Mouse (Mus musculus) stomach, embryonic 14.5 days (tissue): ENCODE measurements around the gene Olfr548-ps1. TPM values are rescaled to one million over a fixed set of nuclear protein-coding genes. Genes with fewer than 3 reads are reported as not detected.
"Not testable (repeated sequence)": the region's sequence is repeated elsewhere in the genome, so short reads cannot be mapped to it uniquely, and the experiment has no call there.

ENCODE experiments used
- ATAC-seq: fragments of 200-750 bp; cut with Nextera tagmentation; 2 replicates; pipeline ENCODE4 v1.8.0; 2017; ENCODE audit warnings: low read depth, moderate TSS enrichment; ENCODE audit not compliant: insufficient number of reproducible peaks, insufficient read depth, low FRiP score
- H3K27ac ChIP-seq: fragments of 300-500 bp; sonication (generic); 2 replicates; pipeline ENCODE4 v1.5.1; 2014; ENCODE audit warnings: mild to moderate bottlenecking, low read length, moderate library complexity, mixed read lengths
- H3K27me3 ChIP-seq: fragments of 300-500 bp; sonication (generic); 2 replicates; pipeline ENCODE4 v1.6.1; 2014; ENCODE audit warnings: low read length, control low read depth, mixed read lengths; ENCODE audit not compliant: control insufficient read depth, insufficient read depth
- H3K36me3 ChIP-seq: fragments of 300-500 bp; sonication (generic); 2 replicates; pipeline ENCODE4 v1.6.1; 2014; ENCODE audit warnings: mild to moderate bottlenecking, control low read depth, low read length, moderate library complexity, mixed read lengths; ENCODE audit not compliant: control insufficient read depth, insufficient read depth
- H3K4me1 ChIP-seq: fragments of 300-500 bp; sonication (generic); 2 replicates; pipeline ENCODE4 v1.6.1; 2014; ENCODE audit warnings: low read length, control low read depth, mixed read lengths; ENCODE audit not compliant: control insufficient read depth, insufficient read depth
- H3K4me2 ChIP-seq: fragments of 300-500 bp; sonication (generic); replicated peaks from 2 replicates; pipeline ENCODE4 v1.6.1; 2014; ENCODE audit warnings: low read depth, low read length, control low read depth
- H3K4me3 ChIP-seq: fragments of 300-500 bp; sonication (generic); 2 replicates; pipeline ENCODE4 v1.5.1; 2014; ENCODE audit warnings: low read depth, low read length, control low read depth
- H3K9ac ChIP-seq: fragments of 300-500 bp; sonication (generic); replicated peaks from 2 replicates; pipeline ENCODE4 v1.6.1; 2014; ENCODE audit warnings: low read depth, mild to moderate bottlenecking, control low read depth, low read length, moderate library complexity, mixed read lengths
- H3K9me3 ChIP-seq: fragments of 300-500 bp; sonication (generic); 2 replicates; pipeline ENCODE4 v1.6.1; 2016; ENCODE audit warnings: low read depth, low read length, control low read depth; ENCODE audit not compliant: control insufficient read depth
- WGBS: fragments of 180-500 bp; shearing (Covaris S2); extraction: QIAGEN DNeasy Blood & Tissue Kit; methylation state at CpG from one replicate; pipeline ENCODE4 v1.1.7; 2014; 5-methylcytosine and 5-hydroxymethylcytosine counted together
- polyA plus RNA-seq: library from polyadenylated mRNA; unstranded; fragments of >200 nt; fragmentation: Nextera tagmentation; extraction: Ambion mirVana; gene quantifications from 2 replicates; pipeline ENCODE4 v1.2.1, GENCODE M21; 2014

The Olfr548-ps1 gene
- not detected in 2 replicates for polyA plus RNA-seq

- Histone ChIP-seq H3K9ac (no peak within 1 kb of the TSS), H3K9me3 (no peaks in the 10 kb centered on the region), H3K4me2 (no peak within 1 kb of the TSS), H3K27me3 (no peaks in the 10 kb centered on the region), H3K36me3 (no peaks in the 10 kb centered on the region), H3K4me1 (no peaks in the 10 kb centered on the region), H3K4me3 (no peak within 1 kb of the TSS), H3K27ac (no peak within 1 kb of the TSS)
- 93% methylated on average over 2 of the region's 2 CpGs for WGBS
- ATAC-seq = no peak
Observed at GRCm38 (mm10) chr7:102540596-102540995, at the start of gene Olfr548-ps1. Gene Olfr548-ps1 (plus strand): TSS chr7:102540896.

GRCm38 (mm10) chr7:102494416-102494815, 46.3 kb upstream of the Olfr548-ps1 start:
- not testable (repeated sequence) for H3K27me3 ChIP-seq, H3K9me3 ChIP-seq, H3K36me3 ChIP-seq, ATAC-seq, H3K4me3 ChIP-seq, H3K27ac ChIP-seq, H3K4me2 ChIP-seq, H3K9ac ChIP-seq, H3K4me1 ChIP-seq
- 42% methylated on average over 7 of the region's 7 CpGs for WGBS

GRCm38 (mm10) chr7:102499473-102499872, 41.2 kb upstream of the Olfr548-ps1 start, which contains the start of gene Olfr545:
Gene Olfr545 (minus strand): TSS chr7:102499573.
- no peak for ATAC-seq
- 60% methylated on average over 3 of the region's 3 CpGs for WGBS
- Histone ChIP-seq H3K9ac (no peak within 1 kb of the TSS), H3K27ac (no peak within 1 kb of the TSS), H3K4me3 (no peak within 1 kb of the TSS), H3K27me3 (no peaks in the 10 kb centered on the region), H3K36me3 (no peaks in the 10 kb centered on the region), H3K4me2 (no peak within 1 kb of the TSS), H3K9me3 (no peaks in the 10 kb centered on the region), H3K4me1 (no peaks in the 10 kb centered on the region)

GRCm38 (mm10) chr7:102501986-102502385, 38.7 kb upstream of the Olfr548-ps1 start:
- no peaks in the 10 kb centered on the region for H3K4me1 ChIP-seq
- H3K4me3 ChIP-seq = no peak overlapping the region
- no peak for ATAC-seq
- no peaks in the 10 kb centered on the region for H3K36me3 ChIP-seq
- H3K27me3 ChIP-seq = no peaks in the 10 kb centered on the region
- no peak overlapping the region for H3K4me2 ChIP-seq
- H3K9me3 ChIP-seq = no peaks in the 10 kb centered on the region
- H3K27ac ChIP-seq = no peak overlapping the region
- H3K9ac ChIP-seq = no peak overlapping the region
- 72% methylated on average over 5 of the region's 5 CpGs for WGBS

- ATAC-seq = peak; percentile 68; the same call in 1 of the 2 replicates
- H3K4me3 ChIP-seq = no peak overlapping the region
- H3K9me3 ChIP-seq = no peaks in the 10 kb centered on the region
- no peaks in the 10 kb centered on the region for H3K4me1 ChIP-seq
- 50% methylated on average over 3 of the region's 3 CpGs for WGBS
- no peak overlapping the region for H3K4me2 ChIP-seq
- H3K27ac ChIP-seq = no peak overlapping the region
- H3K36me3 ChIP-seq = no peaks in the 10 kb centered on the region
- H3K27me3 ChIP-seq = no peaks in the 10 kb centered on the region
- no peak overlapping the region for H3K9ac ChIP-seq
Observed at GRCm38 (mm10) chr7:102506848-102507247, 33.8 kb upstream of the Olfr548-ps1 start.

GRCm38 (mm10) chr7:102508066-102508465, 32.6 kb upstream of the Olfr548-ps1 start:
- Histone ChIP-seq H3K4me3 (no peak overlapping the region), H3K9me3 (no peaks in the 10 kb centered on the region), H3K4me1 (no peaks in the 10 kb centered on the region), H3K36me3 (no peaks in the 10 kb centered on the region), H3K27me3 (no peaks in the 10 kb centered on the region), H3K27ac (no peak overlapping the region), H3K4me2 (no peak overlapping the region), H3K9ac (no peak overlapping the region)
- 84% methylated on average over 9 of the region's 9 CpGs for WGBS
- no peak for ATAC-seq

- no peak overlapping the region for H3K9ac ChIP-seq
- no peaks in the 10 kb centered on the region for H3K36me3 ChIP-seq
- no peak overlapping the region for H3K4me3 ChIP-seq
- H3K4me1 ChIP-seq = no peaks in the 10 kb centered on the region
- H3K9me3 ChIP-seq = no peaks in the 10 kb centered on the region
- H3K27ac ChIP-seq = no peak overlapping the region
- no peak overlapping the region for H3K4me2 ChIP-seq
- 93% methylated on average over 6 of the region's 6 CpGs for WGBS
- no peak for ATAC-seq
- no peaks in the 10 kb centered on the region for H3K27me3 ChIP-seq
Observed at GRCm38 (mm10) chr7:102508666-102509065, 32.0 kb upstream of the Olfr548-ps1 start.

- no peak for ATAC-seq
- WGBS = 75% methylated on average over 7 of the region's 7 CpGs
- no peak overlapping the region for H3K27ac ChIP-seq
Observed at GRCm38 (mm10) chr7:102509726-102510125, 31.0 kb upstream of the Olfr548-ps1 start.

GRCm38 (mm10) chr7:102511927-102512326, 28.8 kb upstream of the Olfr548-ps1 start:
- Histone ChIP-seq H3K9ac (no peak overlapping the region), H3K4me1 (no peaks in the 10 kb centered on the region), H3K27ac (no peak overlapping the region), H3K4me2 (no peak overlapping the region), H3K27me3 (no peaks in the 10 kb centered on the region), H3K4me3 (no peak overlapping the region), H3K36me3 (no peaks in the 10 kb centered on the region), H3K9me3 (no peaks in the 10 kb centered on the region)
- 91% methylated on average over 10 of the region's 10 CpGs for WGBS
- ATAC-seq = no peak

More at GRCm38 (mm10) chr7:102509726-102510125, 31.0 kb upstream of the Olfr548-ps1 start:
- no peaks in the 10 kb centered on the region for H3K36me3 ChIP-seq
- H3K27me3 ChIP-seq = no peaks in the 10 kb centered on the region
- H3K4me1 ChIP-seq = no peaks in the 10 kb centered on the region
- H3K9ac ChIP-seq = no peak overlapping the region
- H3K9me3 ChIP-seq = no peaks in the 10 kb centered on the region
- H3K4me2 ChIP-seq = no peak overlapping the region
- no peak overlapping the region for H3K4me3 ChIP-seq
